Mouse (Mus musculus): Measurements from ENCODE around the gene Pamr1. TPM values are rescaled to one million over a fixed set of nuclear protein-coding genes. Genes with fewer than 3 reads are reported as not detected.
A peak's percentile ranks its signal among the peaks of the same experiment; 100 is the strongest.

The Pamr1 gene
- total RNA-seq (2014; rRNA removed) (3.3 and 3.4 TPM in 2 replicates), polyA plus RNA-seq (2012; rRNA removed) (1.6 and 2.6 TPM in 2 replicates)

- Histone ChIP-seq H3K27me3 (ENCODE audit: control insufficient read depth, insufficient read depth, low read length) (0 out of 2 replicates have a peak, but pooled peaks cover 6% of the 10 kb centered on the region), H3K9ac (ENCODE audit: low read depth, low read length) (no peak within 1 kb of the TSS), H3K27ac (replicated peaks; ENCODE audit: insufficient read depth, low read depth, low read length) (no peak within 1 kb of the TSS), H3K4me1 (ENCODE audit: control insufficient read depth, insufficient read depth, low read length) (no peaks in the 10 kb centered on the region), H3K79me2 (ENCODE audit: control insufficient read depth, insufficient read depth, low read length) (no peaks in the 10 kb centered on the region), H3K36me3 (ENCODE audit: control insufficient read depth, insufficient read depth, low read length) (no peaks in the 10 kb centered on the region), H3K4me3 (ENCODE audit: insufficient read depth, low read depth, low read length) (peak within 1 kb of the TSS; percentile 45)
- no peak for DNase-seq (ENCODE audit: extremely low read depth, low read depth, low spot score)
- TF ChIP-seq CTCF (IDR thresholded peaks at IDR 0.05; ENCODE audit: low read depth, low read length) (no peak), POLR2A (IDR thresholded peaks at IDR 0.05; ENCODE audit: extremely low read depth, insufficient read depth, low read length) (no peak)
- 7% methylated on average over 26 of the region's 26 CpGs for WGBS
Observed at GRCm38 (mm10) chr2:102549611-102550266, at the start of gene Pamr1. Pamr1 (plus strand) TSS chr2:102550012.

DNA sequence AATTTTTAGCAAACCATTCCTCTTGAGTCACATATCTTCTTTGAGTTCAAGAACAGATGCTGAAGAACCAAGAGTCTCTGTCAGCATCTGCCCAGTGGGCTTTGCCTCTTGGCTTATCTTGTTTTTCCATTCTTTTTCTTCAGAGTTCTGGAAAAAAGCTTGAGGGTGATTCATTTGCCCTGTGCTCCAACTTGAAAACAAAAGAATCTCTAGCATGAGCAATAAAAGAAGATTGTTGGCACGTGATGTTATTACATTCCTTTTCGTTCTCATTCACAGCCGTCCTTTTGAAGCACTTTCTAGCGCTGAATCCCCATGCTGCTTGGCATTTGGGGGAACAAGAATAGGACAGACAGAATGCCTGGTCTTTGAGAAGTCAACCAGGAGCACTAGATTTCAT is 42.2 kb upstream of the Pamr1 start:
- Histone ChIP-seq H3K4me3 (ENCODE audit: insufficient read depth, low read depth, low read length) (no peak overlapping the region), H3K9ac (ENCODE audit: low read depth, low read length) (no peak overlapping the region), H3K36me3 (ENCODE audit: control insufficient read depth, insufficient read depth, low read length) (no peaks in the 10 kb centered on the region), H3K27me3 (ENCODE audit: control insufficient read depth, insufficient read depth, low read length) (no peaks in the 10 kb centered on the region), H3K4me1 (ENCODE audit: control insufficient read depth, insufficient read depth, low read length) (no peaks in the 10 kb centered on the region), H3K27ac (replicated peaks; ENCODE audit: insufficient read depth, low read depth, low read length) (no peak overlapping the region), H3K79me2 (ENCODE audit: control insufficient read depth, insufficient read depth, low read length) (no peaks in the 10 kb centered on the region)
- TF ChIP-seq POLR2A (IDR thresholded peaks at IDR 0.05; ENCODE audit: extremely low read depth, insufficient read depth, low read length) (no peak), CTCF (IDR thresholded peaks at IDR 0.05; ENCODE audit: low read depth, low read length) (no peak)
- no peak for DNase-seq (ENCODE audit: extremely low read depth, low read depth, low spot score)
- 69% methylated on average over 4 of the region's 4 CpGs for WGBS

- Histone ChIP-seq H3K4me3 (ENCODE audit: insufficient read depth, low read depth, low read length) (no peak overlapping the region), H3K36me3 (ENCODE audit: control insufficient read depth, insufficient read depth, low read length) (no peaks in the 10 kb centered on the region), H3K79me2 (ENCODE audit: control insufficient read depth, insufficient read depth, low read length) (no peaks in the 10 kb centered on the region), H3K27me3 (ENCODE audit: control insufficient read depth, insufficient read depth, low read length) (no peaks in the 10 kb centered on the region), H3K9ac (ENCODE audit: low read depth, low read length) (no peak overlapping the region), H3K4me1 (ENCODE audit: control insufficient read depth, insufficient read depth, low read length) (no peaks in the 10 kb centered on the region), H3K27ac (replicated peaks; ENCODE audit: insufficient read depth, low read depth, low read length) (no peak overlapping the region)
- 52% methylated on average over 1 of the region's 1 CpGs for WGBS
- TF ChIP-seq CTCF (IDR thresholded peaks at IDR 0.05; ENCODE audit: low read depth, low read length) (no peak), POLR2A (IDR thresholded peaks at IDR 0.05; ENCODE audit: extremely low read depth, insufficient read depth, low read length) (no peak)
- no peak for DNase-seq (ENCODE audit: extremely low read depth, low read depth, low spot score)
Observed at GRCm38 (mm10) chr2:102508154-102508553, 41.7 kb upstream of the Pamr1 start.

GRCm38 (mm10) chr2:102519956-102520355 is 29.9 kb upstream of the Pamr1 start:
- Histone ChIP-seq H3K4me1 (ENCODE audit: control insufficient read depth, insufficient read depth, low read length) (no peaks in the 10 kb centered on the region), H3K79me2 (ENCODE audit: control insufficient read depth, insufficient read depth, low read length) (no peaks in the 10 kb centered on the region), H3K27me3 (ENCODE audit: control insufficient read depth, insufficient read depth, low read length) (0 out of 2 replicates have a peak, but pooled peaks cover 4% of the 10 kb centered on the region), H3K4me3 (ENCODE audit: insufficient read depth, low read depth, low read length) (no peak overlapping the region), H3K9ac (ENCODE audit: low read depth, low read length) (no peak overlapping the region), H3K27ac (replicated peaks; ENCODE audit: insufficient read depth, low read depth, low read length) (no peak overlapping the region), H3K36me3 (ENCODE audit: control insufficient read depth, insufficient read depth, low read length) (no peaks in the 10 kb centered on the region)
- TF ChIP-seq POLR2A (IDR thresholded peaks at IDR 0.05; ENCODE audit: extremely low read depth, insufficient read depth, low read length) (no peak), CTCF (IDR thresholded peaks at IDR 0.05; ENCODE audit: low read depth, low read length) (no peak)
- DNase-seq (ENCODE audit: extremely low read depth, low read depth, low spot score), result no peak

GRCm38 (mm10) chr2:102527563-102527962 is 22.2 kb upstream of the Pamr1 start:
- 0 out of 2 replicates have a peak, but pooled peaks cover 4% of the 10 kb centered on the region for H3K27me3 ChIP-seq (ENCODE audit: control insufficient read depth, insufficient read depth, low read length)
- H3K4me3 ChIP-seq (ENCODE audit: insufficient read depth, low read depth, low read length), result no peak overlapping the region
- no peak for DNase-seq (ENCODE audit: extremely low read depth, low read depth, low spot score)
- H3K4me1 ChIP-seq (ENCODE audit: control insufficient read depth, insufficient read depth, low read length), result no peaks in the 10 kb centered on the region
- H3K9ac ChIP-seq (ENCODE audit: low read depth, low read length), result no peak overlapping the region
- no peak overlapping the region for H3K27ac ChIP-seq (replicated peaks; ENCODE audit: insufficient read depth, low read depth, low read length)
- WGBS, result 93% methylated on average over 4 of the region's 4 CpGs
- no peaks in the 10 kb centered on the region for H3K36me3 ChIP-seq (ENCODE audit: control insufficient read depth, insufficient read depth, low read length)
- no peak for TF ChIP-seq POLR2A (IDR thresholded peaks at IDR 0.05; ENCODE audit: extremely low read depth, insufficient read depth, low read length)
- no peak for TF ChIP-seq CTCF (IDR thresholded peaks at IDR 0.05; ENCODE audit: low read depth, low read length)
- no peaks in the 10 kb centered on the region for H3K79me2 ChIP-seq (ENCODE audit: control insufficient read depth, insufficient read depth, low read length)

GRCm38 (mm10) chr2:102533437-102533836 is 16.4 kb upstream of the Pamr1 start:
- no peak for DNase-seq (ENCODE audit: extremely low read depth, low read depth, low spot score)
- TF ChIP-seq CTCF (IDR thresholded peaks at IDR 0.05; ENCODE audit: low read depth, low read length) (no peak), POLR2A (IDR thresholded peaks at IDR 0.05; ENCODE audit: extremely low read depth, insufficient read depth, low read length) (no peak)
- Histone ChIP-seq H3K4me3 (ENCODE audit: insufficient read depth, low read depth, low read length) (no peak overlapping the region), H3K79me2 (ENCODE audit: control insufficient read depth, insufficient read depth, low read length) (no peaks in the 10 kb centered on the region), H3K36me3 (ENCODE audit: control insufficient read depth, insufficient read depth, low read length) (no peaks in the 10 kb centered on the region), H3K4me1 (ENCODE audit: control insufficient read depth, insufficient read depth, low read length) (no peaks in the 10 kb centered on the region), H3K9ac (ENCODE audit: low read depth, low read length) (no peak overlapping the region), H3K27me3 (ENCODE audit: control insufficient read depth, insufficient read depth, low read length) (no peaks in the 10 kb centered on the region), H3K27ac (replicated peaks; ENCODE audit: insufficient read depth, low read depth, low read length) (no peak overlapping the region)
- WGBS, result 85% methylated on average over 4 of the region's 4 CpGs
